ENCODE assay signal across 8 mouse cellular contexts in the genomic region with DNA sequence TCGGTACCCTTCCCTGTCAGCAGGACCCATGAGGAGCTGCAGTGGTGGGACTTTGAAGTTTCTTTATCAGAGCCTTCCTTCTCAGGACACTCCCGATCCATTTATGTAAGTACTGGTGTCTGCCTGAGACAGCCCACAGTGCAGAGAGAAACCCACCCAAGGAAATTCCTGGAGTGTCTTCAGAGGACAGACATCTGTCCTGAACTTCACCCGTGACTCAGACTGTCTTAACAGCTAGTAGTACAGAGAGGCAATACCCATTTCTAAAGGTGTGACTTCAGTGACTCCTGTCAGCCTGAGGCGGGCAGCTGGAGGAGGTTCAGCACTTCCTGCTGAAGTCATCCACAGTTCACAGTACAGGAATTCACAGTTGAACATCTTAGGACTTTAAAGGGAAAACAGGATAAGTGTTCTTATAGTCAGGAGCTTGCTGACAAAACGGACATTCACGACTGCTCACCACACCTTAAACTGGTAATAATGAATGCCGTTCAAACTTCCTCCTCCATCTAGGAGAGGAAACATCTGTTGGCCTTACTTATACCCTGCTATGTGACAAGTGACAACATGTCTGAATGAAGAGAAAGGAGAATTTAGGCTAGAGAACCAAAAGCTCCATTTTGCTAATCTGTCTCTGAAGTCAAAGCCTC. TPM values are rescaled to one million over a fixed set of nuclear protein-coding genes. Genes with fewer than 3 reads are reported as not detected.
DNase-seq lines count a peak whose midpoint lies in the region.

No protein-coding gene starts in this region.

- peak; percentile 14 for DNase-seq in adrenal gland, postnatal 14 days
- DNase-seq in adrenal gland, adult 8-10 months = no peak
- DNase-seq in heart, adult 9 months (ENCODE audit: low spot score in 2 of 2) = peak; percentile 27 to 57
- peak; percentile 59 for DNase-seq in kidney, postnatal 14 days
- peak; percentile 7 for DNase-seq in mesoderm, embryonic 11.5 days (ENCODE audit: low read depth, low spot score)
- no peak for DNase-seq in urinary bladder, postnatal 10 days (ENCODE audit: low spot score)
- no peak for DNase-seq in yolk sac, embryonic 10.5 days (ENCODE audit: low spot score)
- DNase-seq in natural killer cell, adult 2 months (ENCODE audit: low spot score in 2 of 2) = no peak

RNA-seq across cellular contexts. Expression of gene Wee1, which starts 35.5 kb away (rescaled TPM):
- total RNA-seq in adrenal gland, postnatal 14 days (2021) = 13.8 and 15.3 TPM in 2 replicates
- total RNA-seq in adrenal gland, adult 8-10 months (2022) = 10 to 100 TPM in 3 of 4 experiments, 1 to 10 TPM in 1; 9.8 to 16.5 (median 13.3) TPM

Comparison
In these comparisons a context has a peak if more than half of its experiments do, and no peak if none do; other contexts are left out.
1. DNase-seq: peak in adrenal gland, postnatal 14 days (single experiment), heart, adult 9 months (2 of 2), kidney, postnatal 14 days (single experiment) and mesoderm, embryonic 11.5 days (single experiment); none in adrenal gland, adult 8-10 months (single experiment), urinary bladder, postnatal 10 days (single experiment), yolk sac, embryonic 10.5 days (single experiment) and natural killer cell, adult 2 months (0 of 2).